Mouse (Mus musculus) liver, embryonic 14.5 days (tissue): ENCODE data around the gene Sdc4. TPM values are rescaled to one million over a fixed set of nuclear protein-coding genes. Genes with fewer than 3 reads are reported as not detected.

Experiments used
- ATAC-seq: fragments of 200-750 bp; cut with Nextera tagmentation; 2 replicates; pipeline ENCODE4 v1.8.0; 2017; ENCODE audit warnings: moderate number of reproducible peaks, mild to moderate bottlenecking, moderate library complexity; ENCODE audit not compliant: insufficient read depth
- DNase-seq, 3 experiments: peaks; one replicate each; pipeline ENCODE4 v3.0.0-alpha.2; 2012 to 2013; ENCODE audit warnings: low read depth in 3 of 3, low spot score in 3 of 3
- H3K27ac ChIP-seq: fragments of 300-500 bp; sonication (generic); 2 replicates; pipeline ENCODE4 v1.5.1; 2014; ENCODE audit warnings: moderate library complexity, mild to moderate bottlenecking, control low read depth, inconsistent platforms
- H3K27me3 ChIP-seq: fragments of 300-500 bp; sonication (generic); 2 replicates; pipeline ENCODE4 v1.6.1; 2014; ENCODE audit warnings: mild to moderate bottlenecking, low read length, moderate library complexity; ENCODE audit not compliant: control insufficient read depth, insufficient read depth
- H3K36me3 ChIP-seq: fragments of 300-500 bp; sonication (generic); replicated peaks from 2 replicates; pipeline ENCODE4 v1.6.1; 2014; ENCODE audit warnings: low read depth; ENCODE audit not compliant: control insufficient read depth, insufficient read depth
- H3K4me1 ChIP-seq, 2 experiments: fragments of 200-500 bp in 1 of 2; fragments of 300-500 bp in 1 of 2; sonication (generic) in 1 of 2; replicated peaks; 2 replicates each; pipeline ENCODE4 v1.6.1; 2012 to 2014; ENCODE audit warnings: antibody characterized with exemption in 1 of 2, inconsistent platforms in 1 of 2, low read length in 1 of 2; ENCODE audit not compliant: control insufficient read depth in 2 of 2, insufficient read depth in 2 of 2
- H3K4me2 ChIP-seq: fragments of 300-500 bp; sonication (generic); 2 replicates; pipeline ENCODE4 v1.6.1; 2014; ENCODE audit warnings: low read depth, mild to moderate bottlenecking, control low read depth, moderate library complexity
- H3K4me3 ChIP-seq, 2 experiments: fragments of 200-500 bp in 1 of 2; fragments of 300-500 bp in 1 of 2; sonication (generic) in 1 of 2; 2 replicates each; pipeline ENCODE4 v1.5.1; 2012 to 2014; ENCODE audit warnings: low read depth in 2 of 2, low read length in 2 of 2, mild to moderate bottlenecking in 2 of 2, control low read depth in 1 of 2, inconsistent platforms in 1 of 2, moderate library complexity in 1 of 2; ENCODE audit not compliant: insufficient read depth in 1 of 2
- H3K9ac ChIP-seq: fragments of 300-500 bp; sonication (generic); replicated peaks from 2 replicates; pipeline ENCODE4 v1.6.1; 2014; ENCODE audit warnings: mild to moderate bottlenecking, control low read depth, moderate library complexity
- H3K9me3 ChIP-seq: fragments of 300-500 bp; sonication (generic); 2 replicates; pipeline ENCODE4 v1.6.1; 2016; ENCODE audit warnings: low read length, mixed read lengths; ENCODE audit not compliant: control insufficient read depth
- CTCF ChIP-seq: IDR thresholded peaks from 2 replicates; pipeline ENCODE4 v1.5.1; 2016; ENCODE audit warnings: antibody characterized with exemption, low read depth, control low read depth
- EP300 ChIP-seq: IDR thresholded peaks from 2 replicates; pipeline ENCODE4 v1.6.1; 2016; ENCODE audit warnings: antibody characterized with exemption, low read depth
- WGBS: fragments of 180-500 bp; shearing (Covaris S2); extraction: QIAGEN DNeasy Blood & Tissue Kit; methylation state at CpG from one replicate; pipeline ENCODE4 v1.1.7; 2014; ENCODE audit not compliant: insufficient replicate concordance; 5-methylcytosine and 5-hydroxymethylcytosine counted together
- polyA plus RNA-seq, 2 experiments: library from polyadenylated mRNA; depleted of rRNA in 1 of 2; stranded (reverse) in 1 of 2; unstranded in 1 of 2; fragments of >200 nt; fragmentation: Nextera tagmentation in 1 of 2; extraction: Ambion mirVana in 1 of 2; gene quantifications; 2 replicates each; pipeline versions ENCODE4 v1.2.1 to v1.2.3; 2012 to 2014

The Sdc4 gene
- polyA plus RNA-seq, 2 experiments: 10.8 to 25.4 TPM

GRCm38 (mm10) chr2:164377478-164378426, 65.9 kb downstream of the Sdc4 start:
- H3K4me1 ChIP-seq: no peaks in the 10 kb centered on the region
- H3K4me2 ChIP-seq: no peak overlapping the region
- H3K27ac ChIP-seq: no peak overlapping the region
- no peaks in the 10 kb centered on the region for H3K9me3 ChIP-seq
- no peaks in the 10 kb centered on the region for H3K27me3 ChIP-seq
- H3K4me3 ChIP-seq: no peak overlapping the region
- H3K36me3 ChIP-seq: no peaks in the 10 kb centered on the region
- 74% methylated on average over 15 of the region's 15 CpGs for WGBS
- H3K9ac ChIP-seq: no peak overlapping the region
- TF ChIP-seq CTCF (no peak), EP300 (no peak)
- DNase-seq (no peak), ATAC-seq (no peak)

Other genes starting within 250 kb of the Sdc4 start
- not detected in 2 replicates for gene Wfdc15a, start 243.8 kb downstream of the Sdc4 start, polyA plus RNA-seq (2012; rRNA removed)
- gene Wfdc15a, start 243.8 kb downstream of the Sdc4 start, polyA plus RNA-seq (2014; fragmentation: Nextera tagmentation; extraction: Ambion mirVana): not detected in 2 replicates
- gene Wfdc15b, start 222.2 kb downstream of the Sdc4 start, polyA plus RNA-seq (2012; rRNA removed): 0.11 and 0.13 TPM in 2 replicates
- gene Wfdc15b, start 222.2 kb downstream of the Sdc4 start, polyA plus RNA-seq (2014; fragmentation: Nextera tagmentation; extraction: Ambion mirVana): not detected in 2 replicates
- gene Svs2, start 205.4 kb downstream of the Sdc4 start, polyA plus RNA-seq (2012; rRNA removed): not detected in 2 replicates
- not detected in 2 replicates for gene Svs2, start 205.4 kb downstream of the Sdc4 start, polyA plus RNA-seq (2014; fragmentation: Nextera tagmentation; extraction: Ambion mirVana)
- gene Svs3b, start 187.2 kb downstream of the Sdc4 start, polyA plus RNA-seq (2012; rRNA removed): not detected in 2 replicates
- gene Svs3b, start 187.2 kb downstream of the Sdc4 start, polyA plus RNA-seq (2014; fragmentation: Nextera tagmentation; extraction: Ambion mirVana): not detected in 2 replicates
- gene Svs4, start 165.4 kb downstream of the Sdc4 start, polyA plus RNA-seq (2012; rRNA removed): not detected in 2 replicates
- not detected in 2 replicates for gene Svs4, start 165.4 kb downstream of the Sdc4 start, polyA plus RNA-seq (2014; fragmentation: Nextera tagmentation; extraction: Ambion mirVana)
- gene Svs3a, start 154.6 kb downstream of the Sdc4 start, polyA plus RNA-seq (2012; rRNA removed): not detected in 2 replicates
- gene Svs3a, start 154.6 kb downstream of the Sdc4 start, polyA plus RNA-seq (2014; fragmentation: Nextera tagmentation; extraction: Ambion mirVana): not detected in 2 replicates
- gene Svs6, start 127.1 kb downstream of the Sdc4 start, polyA plus RNA-seq (2012; rRNA removed): not detected in 2 replicates
- gene Svs6, start 127.1 kb downstream of the Sdc4 start, polyA plus RNA-seq (2014; fragmentation: Nextera tagmentation; extraction: Ambion mirVana): not detected in 2 replicates
- not detected in 2 replicates for gene Svs5, start 111.1 kb downstream of the Sdc4 start, polyA plus RNA-seq (2012; rRNA removed)
- gene Svs5, start 111.1 kb downstream of the Sdc4 start, polyA plus RNA-seq (2014; fragmentation: Nextera tagmentation; extraction: Ambion mirVana): not detected in 2 replicates
- 5.0 and 10.1 TPM in 2 replicates for gene Slpi, start 54.8 kb downstream of the Sdc4 start, polyA plus RNA-seq (2012; rRNA removed)
- 19.9 and 20.8 TPM in 2 replicates for gene Slpi, start 54.8 kb downstream of the Sdc4 start, polyA plus RNA-seq (2014; fragmentation: Nextera tagmentation; extraction: Ambion mirVana)
- 0.06 and 0.08 TPM in 2 replicates for gene Rbpjl, start 40.7 kb downstream of the Sdc4 start, polyA plus RNA-seq (2012; rRNA removed)
- 0.05 TPM in 1 of 2 replicates, not detected in the other for gene Rbpjl, start 40.7 kb downstream of the Sdc4 start, polyA plus RNA-seq (2014; fragmentation: Nextera tagmentation; extraction: Ambion mirVana)
- gene Matn4, start 38.7 kb downstream of the Sdc4 start, polyA plus RNA-seq (2012; rRNA removed): 0.16 and 0.44 TPM in 2 replicates
- not detected in 2 replicates for gene Matn4, start 38.7 kb downstream of the Sdc4 start, polyA plus RNA-seq (2014; fragmentation: Nextera tagmentation; extraction: Ambion mirVana)
- 15.9 and 20.6 TPM in 2 replicates for gene Sys1, start 13.1 kb upstream of the Sdc4 start, polyA plus RNA-seq (2012; rRNA removed)
- 30.7 TPM in 2 replicates for gene Sys1, start 13.1 kb upstream of the Sdc4 start, polyA plus RNA-seq (2014; fragmentation: Nextera tagmentation; extraction: Ambion mirVana)
- 0.13 and 1.7 TPM in 2 replicates for gene Gm20458, start 17.1 kb upstream of the Sdc4 start, polyA plus RNA-seq (2012; rRNA removed)
- 1.9 and 5.9 TPM in 2 replicates for gene Gm20458, start 17.1 kb upstream of the Sdc4 start, polyA plus RNA-seq (2014; fragmentation: Nextera tagmentation; extraction: Ambion mirVana)
- gene Trp53tg5, start 29.8 kb upstream of the Sdc4 start, polyA plus RNA-seq (2012; rRNA removed): not detected in 2 replicates
- gene Trp53tg5, start 29.8 kb upstream of the Sdc4 start, polyA plus RNA-seq (2014; fragmentation: Nextera tagmentation; extraction: Ambion mirVana): not detected in 2 replicates
- 4.0 and 5.8 TPM in 2 replicates for gene Dbndd2, start 42.2 kb upstream of the Sdc4 start, polyA plus RNA-seq (2012; rRNA removed)
- 1.4 and 4.0 TPM in 2 replicates for gene Dbndd2, start 42.2 kb upstream of the Sdc4 start, polyA plus RNA-seq (2014; fragmentation: Nextera tagmentation; extraction: Ambion mirVana)
- 21.7 and 26.5 TPM in 2 replicates for gene Pigt, start 53.6 kb upstream of the Sdc4 start, polyA plus RNA-seq (2012; rRNA removed)
- gene Pigt, start 53.6 kb upstream of the Sdc4 start, polyA plus RNA-seq (2014; fragmentation: Nextera tagmentation; extraction: Ambion mirVana): 25.6 and 28.5 TPM in 2 replicates
- 0.96 and 1.2 TPM in 2 replicates for gene Wfdc2, start 118.5 kb upstream of the Sdc4 start, polyA plus RNA-seq (2012; rRNA removed)
- 0.56 and 1.7 TPM in 2 replicates for gene Wfdc2, start 118.5 kb upstream of the Sdc4 start, polyA plus RNA-seq (2014; fragmentation: Nextera tagmentation; extraction: Ambion mirVana)
- gene Spint3, start 129.6 kb upstream of the Sdc4 start, polyA plus RNA-seq (2012; rRNA removed): not detected in 2 replicates
- not detected in 2 replicates for gene Spint3, start 129.6 kb upstream of the Sdc4 start, polyA plus RNA-seq (2014; fragmentation: Nextera tagmentation; extraction: Ambion mirVana)
- gene Wfdc6a, start 141.6 kb upstream of the Sdc4 start, polyA plus RNA-seq (2012; rRNA removed): 0.06 and 0.11 TPM in 2 replicates
- 0.19 TPM in 1 of 2 replicates, not detected in the other for gene Wfdc6a, start 141.6 kb upstream of the Sdc4 start, polyA plus RNA-seq (2014; fragmentation: Nextera tagmentation; extraction: Ambion mirVana)
- not detected in 2 replicates for gene Eppin, start 149.7 kb upstream of the Sdc4 start, polyA plus RNA-seq (2012; rRNA removed)
- not detected in 2 replicates for gene Eppin, start 149.7 kb upstream of the Sdc4 start, polyA plus RNA-seq (2014; fragmentation: Nextera tagmentation; extraction: Ambion mirVana)
- not detected in 2 replicates for gene Wfdc6b, start 169.6 kb upstream of the Sdc4 start, polyA plus RNA-seq (2012; rRNA removed)
- not detected in 2 replicates for gene Wfdc6b, start 169.6 kb upstream of the Sdc4 start, polyA plus RNA-seq (2014; fragmentation: Nextera tagmentation; extraction: Ambion mirVana)
- not detected in 2 replicates for gene Wfdc8, start 169.7 kb upstream of the Sdc4 start, polyA plus RNA-seq (2012; rRNA removed)
- not detected in 2 replicates for gene Wfdc8, start 169.7 kb upstream of the Sdc4 start, polyA plus RNA-seq (2014; fragmentation: Nextera tagmentation; extraction: Ambion mirVana)
- gene Wfdc16, start 194.9 kb upstream of the Sdc4 start, polyA plus RNA-seq (2012; rRNA removed): not detected in 2 replicates
- not detected in 2 replicates for gene Wfdc16, start 194.9 kb upstream of the Sdc4 start, polyA plus RNA-seq (2014; fragmentation: Nextera tagmentation; extraction: Ambion mirVana)
- not detected in 2 replicates for gene Wfdc10, start 212.2 kb upstream of the Sdc4 start, polyA plus RNA-seq (2012; rRNA removed)
- not detected in 2 replicates for gene Wfdc10, start 212.2 kb upstream of the Sdc4 start, polyA plus RNA-seq (2014; fragmentation: Nextera tagmentation; extraction: Ambion mirVana)
- gene Wfdc9, start 212.7 kb upstream of the Sdc4 start, polyA plus RNA-seq (2012; rRNA removed): not detected in 2 replicates
- not detected in 2 replicates for gene Wfdc9, start 212.7 kb upstream of the Sdc4 start, polyA plus RNA-seq (2014; fragmentation: Nextera tagmentation; extraction: Ambion mirVana)
- gene Wfdc11, start 230.2 kb upstream of the Sdc4 start, polyA plus RNA-seq (2012; rRNA removed): not detected in 2 replicates
- gene Wfdc11, start 230.2 kb upstream of the Sdc4 start, polyA plus RNA-seq (2014; fragmentation: Nextera tagmentation; extraction: Ambion mirVana): not detected in 2 replicates
- gene Wfdc13, start 241.2 kb upstream of the Sdc4 start, polyA plus RNA-seq (2012; rRNA removed): not detected in 2 replicates
- not detected in 2 replicates for gene Wfdc13, start 241.2 kb upstream of the Sdc4 start, polyA plus RNA-seq (2014; fragmentation: Nextera tagmentation; extraction: Ambion mirVana)